Mouse (Mus musculus) frontal cortex, postnatal 14 days (tissue): Measurements from ENCODE around the gene Bend7.

Experiments used
- DNase-seq, 2 experiments: peaks; one replicate each; pipeline ENCODE4 v3.0.0; 2022; ENCODE audit warnings: low spot score in 2 of 2

The Bend7 gene

GRCm38 (mm10) chr2:4782401-4782800 is 64.8 kb downstream of the Bend7 start:
- DNase-seq = no peak

GRCm38 (mm10) chr2:4782809-4783641 is 65.4 kb downstream of the Bend7 start:
- DNase-seq = no peak

GRCm38 (mm10) chr2:4784012-4784411 is 66.4 kb downstream of the Bend7 start:
- DNase-seq = no peak

GRCm38 (mm10) chr2:4785016-4785415 is 67.4 kb downstream of the Bend7 start:
- DNase-seq = no peak

DNA sequence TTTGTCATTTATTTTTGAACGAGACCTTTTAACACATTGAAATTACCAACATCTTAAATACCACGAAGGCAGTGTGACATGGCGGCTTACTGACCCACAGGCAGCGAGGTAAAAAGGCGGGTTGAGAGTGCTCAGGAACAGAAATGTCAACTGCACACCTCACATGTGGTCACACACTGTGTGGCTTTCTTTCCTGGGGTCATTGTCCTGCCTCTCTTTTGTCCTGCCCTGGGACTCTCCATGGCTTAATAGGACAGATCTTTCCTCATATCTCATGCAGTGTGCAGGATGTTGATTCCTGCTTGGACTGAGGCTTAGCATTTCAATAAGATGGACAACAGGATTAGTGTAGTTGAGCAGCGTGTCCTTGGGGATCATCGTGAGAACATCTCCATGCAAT is 69.6 kb downstream of the Bend7 start:
- no peak for DNase-seq

- no peak for DNase-seq
Measured at GRCm38 (mm10) chr2:4791646-4792045, 74.0 kb downstream of the Bend7 start.

DNA sequence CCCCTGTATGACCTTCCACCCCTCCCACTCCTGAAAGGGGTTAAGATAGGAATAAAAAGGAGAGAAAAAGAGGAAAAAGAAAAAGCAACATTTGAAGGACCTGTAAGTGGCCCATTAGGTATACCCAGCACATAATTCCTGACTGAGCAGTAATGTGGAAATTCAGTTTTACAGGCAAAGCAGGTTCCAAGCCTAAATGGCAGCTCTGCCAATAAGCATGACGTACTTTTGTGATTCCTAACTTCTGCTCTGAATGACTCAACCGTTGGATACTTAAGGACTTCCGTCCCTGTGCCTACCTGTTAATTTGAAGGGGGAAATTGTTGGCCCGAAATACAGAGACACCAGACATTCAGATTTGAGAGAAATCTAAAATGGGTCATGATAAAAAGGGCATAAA is 74.9 kb downstream of the Bend7 start:
- DNase-seq = no peak

- no peak for DNase-seq
Measured at GRCm38 (mm10) chr2:4802395-4803176, 85.0 kb downstream of the Bend7 start.

- no peak for DNase-seq
Measured at GRCm38 (mm10) chr2:4816308-4816707, 98.7 kb downstream of the Bend7 start.

- DNase-seq = no peak
Measured at GRCm38 (mm10) chr2:4817678-4818077, 100.0 kb downstream of the Bend7 start.

- DNase-seq = no peak
Measured at GRCm38 (mm10) chr2:4820230-4820629, 102.6 kb downstream of the Bend7 start.

- no peak for DNase-seq
Measured at GRCm38 (mm10) chr2:4824067-4824466, 106.4 kb downstream of the Bend7 start.

- DNase-seq = no peak
Measured at GRCm38 (mm10) chr2:4828032-4828431, 110.4 kb downstream of the Bend7 start.

DNA sequence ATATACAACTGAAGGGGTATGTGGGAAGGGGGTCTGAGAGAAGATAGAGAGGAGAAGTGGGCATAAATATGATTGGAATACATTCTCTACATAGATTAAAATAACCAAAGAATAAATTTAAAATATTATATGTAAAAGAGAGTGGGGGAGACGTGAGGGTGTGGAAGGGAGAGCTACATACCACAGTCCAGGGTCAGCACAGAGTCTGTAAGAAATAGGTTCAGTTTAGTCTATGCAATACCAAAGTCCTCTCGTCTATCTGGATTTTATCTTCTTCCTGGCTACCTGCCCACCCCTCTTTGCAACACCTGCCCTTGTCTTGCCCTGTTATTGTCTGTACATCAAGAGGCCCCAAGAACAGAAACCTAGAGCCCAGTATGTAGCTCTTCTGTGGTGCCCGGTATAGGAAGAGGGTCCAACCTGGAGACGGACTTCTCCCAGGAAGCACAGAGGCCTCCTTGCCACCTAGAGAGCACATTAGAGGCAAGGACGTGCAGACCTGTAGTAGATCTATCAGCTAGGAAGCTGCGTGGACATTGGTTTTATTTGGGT is 110.9 kb downstream of the Bend7 start:
- DNase-seq = no peak

GRCm38 (mm10) chr2:4829007-4829406 is 111.4 kb downstream of the Bend7 start:
- no peak for DNase-seq

DNA sequence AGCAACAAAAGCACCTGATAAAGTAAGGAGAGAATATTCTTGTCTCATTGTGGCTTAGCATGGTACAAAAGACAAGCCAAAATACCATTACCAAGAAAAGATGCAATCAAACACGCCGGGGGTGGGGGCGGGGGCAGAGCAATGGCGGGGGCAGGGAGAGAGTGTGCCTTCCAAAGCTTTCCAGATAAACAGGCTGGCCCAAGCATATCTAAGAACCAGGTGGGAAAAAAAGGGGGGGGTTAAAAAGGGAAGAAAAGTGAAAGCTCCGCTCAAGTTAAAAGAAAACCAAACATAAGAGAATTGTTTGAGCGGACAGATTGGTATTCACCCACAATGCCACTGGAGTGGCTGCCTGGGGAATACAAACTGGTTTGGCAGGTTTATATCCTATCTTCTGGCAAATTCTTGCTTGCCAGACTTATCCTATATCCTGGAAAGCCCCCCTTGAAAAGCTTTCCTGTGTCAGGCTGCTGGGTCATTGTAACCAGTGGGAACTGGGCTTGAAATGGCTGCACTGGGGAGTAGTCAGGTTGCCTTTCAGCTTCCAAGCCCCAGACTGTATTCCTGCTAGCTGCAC is 111.9 kb downstream of the Bend7 start:
- DNase-seq = no peak

DNA sequence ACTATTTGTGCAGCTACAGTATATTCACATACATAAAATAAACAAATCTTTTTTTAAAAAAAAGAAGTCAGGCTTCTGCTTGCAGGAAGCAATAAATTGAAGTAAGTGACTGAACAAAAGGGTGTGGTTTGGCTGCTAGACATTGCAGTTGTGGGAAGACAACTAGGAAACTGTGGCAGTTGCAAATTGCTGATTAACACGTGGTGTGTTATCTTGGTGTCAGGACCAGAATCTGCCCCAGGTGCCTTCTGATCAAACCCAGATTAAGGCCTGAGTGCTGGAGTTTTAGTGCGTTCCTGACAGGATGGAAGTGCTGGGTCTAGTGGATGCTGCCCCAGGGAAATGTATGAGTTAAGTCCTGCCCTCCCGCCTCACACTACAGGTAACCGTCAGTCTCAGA is 113.9 kb downstream of the Bend7 start:
- DNase-seq = no peak

DNA sequence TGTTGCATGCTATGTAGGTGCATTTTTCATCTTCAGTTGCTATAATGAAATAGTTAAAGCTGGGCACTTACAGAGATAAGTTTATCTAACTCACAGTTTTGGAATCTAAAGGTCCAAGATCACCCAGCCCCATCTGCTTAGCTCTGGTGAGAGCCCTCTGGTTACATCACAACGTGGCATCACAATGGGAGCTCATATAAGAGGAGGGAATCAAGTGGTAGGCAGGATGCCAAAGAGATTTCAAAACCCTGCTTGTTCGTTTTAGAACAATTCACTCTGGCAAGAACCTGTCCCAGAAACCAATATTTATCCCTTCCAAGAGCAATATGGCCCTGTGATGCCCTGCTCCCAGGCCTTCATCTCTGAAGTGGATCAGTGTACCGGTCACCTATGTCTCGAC is 114.5 kb downstream of the Bend7 start:
- no peak for DNase-seq

- DNase-seq = no peak
Measured at GRCm38 (mm10) chr2:4849449-4849848, 131.8 kb downstream of the Bend7 start.
